Mouse (Mus musculus) heart, postnatal 0 days (tissue): Measurements from ENCODE around the gene Elf4.

Source experiments
- CTCF ChIP-seq: IDR thresholded peaks from 2 replicates; pipeline ENCODE4 v1.5.1; 2016; ENCODE audit warnings: antibody characterized with exemption, control low read depth, low read depth
- EP300 ChIP-seq: IDR thresholded peaks from 2 replicates; pipeline ENCODE4 v1.6.1; 2016; ENCODE audit warnings: antibody characterized with exemption, low read depth

GRCm38 (mm10) chrX:48460496-48460895, 2.4 kb downstream of the Elf4 start:
- no peak for TF ChIP-seq CTCF
- no peak for TF ChIP-seq EP300
